Mouse (Mus musculus): ENCODE data around the gene Gapvd1.
A peak's percentile ranks its signal among the peaks of the same experiment; 100 is the strongest.
"Not testable (repeated sequence)": the region's sequence is repeated elsewhere in the genome, so short reads cannot be mapped to it uniquely, and the experiment has no call there.

The Gapvd1 gene

GRCm38 (mm10) chr2:34771368-34772226 lies 16.6 kb upstream of the Gapvd1 start, which contains the start of gene Hspa5:
TSS of gene Hspa5 (plus strand) at chr2:34771970.
- DNase-seq (ENCODE audit: extremely low spot score): peak; percentile 99

GRCm38 (mm10) chr2:34770951-34771350 lies 15.9 kb upstream of the Gapvd1 start:
- no peak for DNase-seq (ENCODE audit: extremely low spot score)

GRCm38 (mm10) chr2:34770049-34770448 lies 15.0 kb upstream of the Gapvd1 start:
- DNase-seq (ENCODE audit: extremely low spot score): no peak

- DNase-seq (ENCODE audit: extremely low spot score): no peak
Measured at GRCm38 (mm10) chr2:34764801-34765200, 9.8 kb upstream of the Gapvd1 start.

- DNase-seq (ENCODE audit: extremely low spot score): no peak
Measured at GRCm38 (mm10) chr2:34762872-34763271, 7.8 kb upstream of the Gapvd1 start.

- no peak for DNase-seq (ENCODE audit: extremely low spot score)
Measured at GRCm38 (mm10) chr2:34762174-34762573, 7.1 kb upstream of the Gapvd1 start.

- DNase-seq (ENCODE audit: extremely low spot score): not testable (repeated sequence)
Measured at GRCm38 (mm10) chr2:34761272-34761671, 6.2 kb upstream of the Gapvd1 start.

GRCm38 (mm10) chr2:34757341-34757740 lies 2.3 kb upstream of the Gapvd1 start:
- DNase-seq (ENCODE audit: extremely low spot score): no peak

- DNase-seq (ENCODE audit: extremely low spot score): peak; percentile 90
Measured at GRCm38 (mm10) chr2:34753811-34754550, 1.1 kb downstream of the Gapvd1 start.

- DNase-seq (ENCODE audit: extremely low spot score): no peak
Measured at GRCm38 (mm10) chr2:34750245-34750644, 4.8 kb downstream of the Gapvd1 start.

GRCm38 (mm10) chr2:34748479-34748878 lies 6.6 kb downstream of the Gapvd1 start:
- no peak for DNase-seq (ENCODE audit: extremely low spot score)

- DNase-seq (ENCODE audit: extremely low spot score): no peak
Measured at GRCm38 (mm10) chr2:34745673-34746072, 9.4 kb downstream of the Gapvd1 start.

- DNase-seq (ENCODE audit: extremely low spot score): no peak
Measured at GRCm38 (mm10) chr2:34744476-34744875, 10.6 kb downstream of the Gapvd1 start.

- no peak for DNase-seq (ENCODE audit: extremely low spot score)
Measured at GRCm38 (mm10) chr2:34742675-34743074, 12.4 kb downstream of the Gapvd1 start.

- no peak for DNase-seq (ENCODE audit: extremely low spot score)
Measured at GRCm38 (mm10) chr2:34741390-34742159, 13.5 kb downstream of the Gapvd1 start.

- DNase-seq (ENCODE audit: extremely low spot score): no peak
Measured at GRCm38 (mm10) chr2:34739684-34740391, 15.2 kb downstream of the Gapvd1 start.

- no peak for DNase-seq (ENCODE audit: extremely low spot score)
Measured at GRCm38 (mm10) chr2:34737911-34738310, 17.1 kb downstream of the Gapvd1 start.

- DNase-seq (ENCODE audit: extremely low spot score): no peak
Measured at GRCm38 (mm10) chr2:34736626-34737025, 18.4 kb downstream of the Gapvd1 start.

- DNase-seq (ENCODE audit: extremely low spot score): no peak
Measured at GRCm38 (mm10) chr2:34727045-34727728, 27.8 kb downstream of the Gapvd1 start.

- no peak for DNase-seq (ENCODE audit: extremely low spot score)
Measured at GRCm38 (mm10) chr2:34725269-34725668, 29.8 kb downstream of the Gapvd1 start.

- no peak for DNase-seq (ENCODE audit: extremely low spot score)
Measured at GRCm38 (mm10) chr2:34718196-34718595, 36.8 kb downstream of the Gapvd1 start.
